Mouse (Mus musculus) stomach, postnatal 0 days (tissue): ENCODE results near the gene Vsig10.

Experiments used
- CTCF ChIP-seq: IDR thresholded peaks from 2 replicates; pipeline ENCODE4 v1.5.1; 2016; ENCODE audit warnings: antibody characterized with exemption, low read depth, mild to moderate bottlenecking, moderate library complexity
- EP300 ChIP-seq: optimal IDR thresholded peaks from 2 replicates; pipeline ENCODE3; 2016; ENCODE audit warnings: antibody characterized with exemption

- TF ChIP-seq EP300 (no peak), CTCF (no peak)
These were observed 51.7 kb downstream of the Vsig10 start for GRCm38 (mm10) chr5:117370592-117370991.
